Mouse (Mus musculus): Measurements from ENCODE around the gene Mcf2l.

GRCm38 (mm10) chr8:12916156-12916900 is 42.7 kb downstream of the Mcf2l start:
- TF ChIP-seq CTCF (IDR thresholded peaks at IDR 0.05; ENCODE audit: low read depth), result no peak
- TF ChIP-seq EP300 (IDR thresholded peaks at IDR 0.05; ENCODE audit: low read depth), result no peak

All from heart, postnatal 0 days (tissue).